Mouse (Mus musculus) bone marrow macrophage, adult 2 months (primary cell): ENCODE results near the gene Hist1h3f.

Experiments used
- CTCF ChIP-seq: IDR thresholded peaks from 2 replicates; pipeline ENCODE4 v1.5.1; 2012; ENCODE audit warnings: low read depth, mild to moderate bottlenecking, low read length, moderate library complexity
- POLR2A ChIP-seq: IDR thresholded peaks from 2 replicates; pipeline ENCODE4 v1.6.1; 2012; ENCODE audit warnings: mild to moderate bottlenecking, low read depth, low read length, borderline replicate concordance

DNA sequence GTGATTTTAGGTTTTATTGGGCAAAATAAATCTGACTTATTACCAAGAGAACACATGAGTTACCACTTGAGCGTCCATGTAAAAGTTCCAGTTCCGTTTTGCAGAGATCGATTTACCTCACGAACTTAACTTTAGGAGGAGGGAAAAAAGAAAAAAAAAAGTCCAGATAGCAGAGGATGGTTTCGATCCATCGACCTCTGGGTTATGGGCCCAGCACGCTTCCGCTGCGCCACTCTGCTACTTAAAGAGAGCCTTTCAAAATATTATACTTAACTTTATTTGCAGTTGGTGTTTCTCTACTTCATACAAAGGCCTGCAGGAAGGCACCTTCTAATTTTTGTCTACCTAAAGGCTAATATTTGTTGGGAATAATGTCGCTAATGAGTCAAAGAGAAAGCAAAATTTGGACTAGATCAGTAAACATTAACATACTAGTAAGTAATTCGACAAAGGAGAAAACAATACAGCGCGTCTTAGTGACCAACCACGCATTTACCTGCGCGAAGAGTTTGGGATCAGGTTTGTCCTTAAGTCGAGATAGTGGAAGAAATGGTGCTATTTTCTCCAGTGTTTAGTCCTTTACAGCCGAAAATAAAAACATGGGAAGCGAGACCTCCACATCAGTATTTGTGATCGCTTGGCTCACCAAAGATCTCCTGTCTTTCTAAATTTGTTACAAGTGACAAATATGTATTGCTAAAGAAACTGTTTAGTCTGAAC lies 13.5 kb upstream of the Hist1h3f start:
- no peak for TF ChIP-seq CTCF
- TF ChIP-seq POLR2A, result no peak
